Mouse (Mus musculus): Measurements from ENCODE around the gene Ss18l2. TPM values are rescaled to one million over a fixed set of nuclear protein-coding genes. Genes with fewer than 3 reads are reported as not detected.

Ss18l2 gene
- polyA plus RNA-seq, 1 experiment from 2014 or later, result 193 TPM

- Histone ChIP-seq H3K9ac (peak overlapping the region; percentile 96), H3K4me2 (peak overlapping the region; percentile 79), H3K27ac (peak overlapping the region; percentile 96), H3K4me1 (replicated peaks) (peaks cover 47% of the 10 kb centered on the region), H3K36me3 (peaks cover 37% of the 10 kb centered on the region), H3K9me3 (replicated peaks) (no peaks in the 10 kb centered on the region), H3K27me3 (no peaks in the 10 kb centered on the region), H3K4me3 (peak overlapping the region; percentile 91)
- 2% methylated on average over 42 of the region's 43 CpGs for WGBS
- ATAC-seq (replicated peaks; ENCODE audit: insufficient number of reproducible peaks, insufficient read depth, low FRiP score, low read depth), result peak; percentile 75
These were observed 50.4 kb downstream of the Ss18l2 start for GRCm38 (mm10) chr9:121760271-121761090.

GRCm38 (mm10) chr9:121761091-121761665 lies 51.0 kb downstream of the Ss18l2 start:
- peak overlapping the region; percentile 91 for H3K4me3 ChIP-seq
- ATAC-seq (replicated peaks; ENCODE audit: insufficient number of reproducible peaks, insufficient read depth, low FRiP score, low read depth), result no peak
- H3K4me1 ChIP-seq (replicated peaks), result peaks cover 47% of the 10 kb centered on the region
- peak overlapping the region; percentile 96 for H3K27ac ChIP-seq
- no peaks in the 10 kb centered on the region for H3K9me3 ChIP-seq (replicated peaks)
- 65% methylated on average over 10 of the region's 10 CpGs for WGBS
- H3K27me3 ChIP-seq, result no peaks in the 10 kb centered on the region
- peak overlapping the region; percentile 96 for H3K9ac ChIP-seq
- peaks cover 37% of the 10 kb centered on the region for H3K36me3 ChIP-seq
- H3K4me2 ChIP-seq, result peak overlapping the region; percentile 79

- H3K9ac ChIP-seq, result 0 out of 2 replicates have a peak overlapping the region, but pooled peaks have one; percentile 0
- H3K27me3 ChIP-seq, result no peaks in the 10 kb centered on the region
These were observed 51.7 kb downstream of the Ss18l2 start for GRCm38 (mm10) chr9:121761787-121762186.

GRCm38 (mm10) chr9:121762248-121762647 lies 52.1 kb downstream of the Ss18l2 start:
- Histone ChIP-seq H3K9ac (0 out of 2 replicates have a peak overlapping the region, but pooled peaks have one; percentile 0), H3K9me3 (replicated peaks) (no peaks in the 10 kb centered on the region), H3K27me3 (no peaks in the 10 kb centered on the region), H3K4me1 (replicated peaks) (peaks cover 47% of the 10 kb centered on the region), H3K4me2 (no peak overlapping the region), H3K27ac (no peak overlapping the region), H3K36me3 (peaks cover 44% of the 10 kb centered on the region), H3K4me3 (no peak overlapping the region)
- ATAC-seq (replicated peaks; ENCODE audit: insufficient number of reproducible peaks, insufficient read depth, low FRiP score, low read depth), result no peak
- WGBS, result 85% methylated on average over 10 of the region's 10 CpGs

More at GRCm38 (mm10) chr9:121761787-121762186, 51.7 kb downstream of the Ss18l2 start:
- ATAC-seq (replicated peaks; ENCODE audit: insufficient number of reproducible peaks, insufficient read depth, low FRiP score, low read depth), result no peak
- H3K4me2 ChIP-seq, result no peak overlapping the region
- peaks cover 40% of the 10 kb centered on the region for H3K36me3 ChIP-seq
- WGBS, result 63% methylated on average over 8 of the region's 8 CpGs
- H3K4me3 ChIP-seq, result no peak overlapping the region
- H3K27ac ChIP-seq, result no peak overlapping the region
- H3K4me1 ChIP-seq (replicated peaks), result peaks cover 47% of the 10 kb centered on the region
- H3K9me3 ChIP-seq (replicated peaks), result no peaks in the 10 kb centered on the region

GRCm38 (mm10) chr9:121762761-121763160 lies 52.6 kb downstream of the Ss18l2 start:
- H3K27me3 ChIP-seq, result no peaks in the 10 kb centered on the region
- H3K4me3 ChIP-seq, result no peak overlapping the region
- H3K4me2 ChIP-seq, result no peak overlapping the region
- no peak overlapping the region for H3K27ac ChIP-seq
- ATAC-seq (replicated peaks; ENCODE audit: insufficient number of reproducible peaks, insufficient read depth, low FRiP score, low read depth), result no peak
- H3K36me3 ChIP-seq, result peaks cover 50% of the 10 kb centered on the region
- no peak overlapping the region for H3K9ac ChIP-seq
- peaks cover 43% of the 10 kb centered on the region for H3K4me1 ChIP-seq (replicated peaks)
- 85% methylated on average over 25 of the region's 25 CpGs for WGBS
- no peaks in the 10 kb centered on the region for H3K9me3 ChIP-seq (replicated peaks)

Other genes with a start within 250 kb of the Ss18l2 start
- gene Cck, start 214.6 kb upstream of the Ss18l2 start, polyA plus RNA-seq (2015; fragmentation: Nextera tagmentation; extraction: Ambion mirVana), result 0.81 and 1.1 TPM in 2 replicates
- 0.13 and 0.19 TPM in 2 replicates for gene Lyzl4, start 68.2 kb upstream of the Ss18l2 start, polyA plus RNA-seq (2015; fragmentation: Nextera tagmentation; extraction: Ambion mirVana)
- gene Vipr1, start 67.6 kb upstream of the Ss18l2 start, polyA plus RNA-seq (2015; fragmentation: Nextera tagmentation; extraction: Ambion mirVana), result 0.33 and 0.43 TPM in 2 replicates
- gene Sec22c, start 4.8 kb upstream of the Ss18l2 start, polyA plus RNA-seq (2015; fragmentation: Nextera tagmentation; extraction: Ambion mirVana), result 5.7 and 6.0 TPM in 2 replicates
- gene Nktr, start 8.8 kb downstream of the Ss18l2 start, polyA plus RNA-seq (2015; fragmentation: Nextera tagmentation; extraction: Ambion mirVana), result 43.6 and 46.0 TPM in 2 replicates
- 18.2 and 23.0 TPM in 2 replicates for gene Zfp651, start 49.0 kb downstream of the Ss18l2 start, polyA plus RNA-seq (2015; fragmentation: Nextera tagmentation; extraction: Ambion mirVana)
- gene Klhl40, start 67.3 kb downstream of the Ss18l2 start, polyA plus RNA-seq (2015; fragmentation: Nextera tagmentation; extraction: Ambion mirVana), result 4.5 and 5.5 TPM in 2 replicates
- 17.5 and 18.3 TPM in 2 replicates for gene Hhatl, start 82.2 kb downstream of the Ss18l2 start, polyA plus RNA-seq (2015; fragmentation: Nextera tagmentation; extraction: Ambion mirVana)
- gene Ccdc13, start 129.1 kb downstream of the Ss18l2 start, polyA plus RNA-seq (2015; fragmentation: Nextera tagmentation; extraction: Ambion mirVana), result 0.23 TPM in 1 of 2 replicates, not detected in the other
- 206 and 251 TPM in 2 replicates for gene Higd1a, start 148.0 kb downstream of the Ss18l2 start, polyA plus RNA-seq (2015; fragmentation: Nextera tagmentation; extraction: Ambion mirVana)
- gene Ackr2, start 188.0 kb downstream of the Ss18l2 start, polyA plus RNA-seq (2015; fragmentation: Nextera tagmentation; extraction: Ambion mirVana), result 1.2 and 2.0 TPM in 2 replicates
- not detected in 2 replicates for gene Cyp8b1, start 206.0 kb downstream of the Ss18l2 start, polyA plus RNA-seq (2015; fragmentation: Nextera tagmentation; extraction: Ambion mirVana)
- 1.2 and 2.2 TPM in 2 replicates for gene Fam198a, start 240.7 kb downstream of the Ss18l2 start, polyA plus RNA-seq (2015; fragmentation: Nextera tagmentation; extraction: Ambion mirVana)

All from heart, embryonic 15.5 days (tissue).